Mouse (Mus musculus) hindbrain, embryonic 10.5 days (tissue): ENCODE results near the gene Exoc3l4. TPM values are rescaled to one million over a fixed set of nuclear protein-coding genes. Genes with fewer than 3 reads are reported as not detected.

Source experiments
- DNase-seq: peaks from one replicate; pipeline ENCODE4 v3.0.0-alpha.2; 2017; ENCODE audit warnings: low spot score
- H3K27ac ChIP-seq: fragments of 300-500 bp; sonication (generic); 2 replicates; pipeline ENCODE4 v1.5.1; 2016; ENCODE audit warnings: mild to moderate bottlenecking, moderate library complexity
- H3K27me3 ChIP-seq: fragments of 300-500 bp; sonication (generic); 2 replicates; pipeline ENCODE4 v1.6.1; 2016; ENCODE audit warnings: mild to moderate bottlenecking; ENCODE audit not compliant: poor library complexity, insufficient read depth, severe bottlenecking
- H3K36me3 ChIP-seq: fragments of 300-500 bp; sonication (generic); 2 replicates; pipeline ENCODE4 v1.6.1; 2016; ENCODE audit warnings: mild to moderate bottlenecking, moderate library complexity
- H3K4me1 ChIP-seq: fragments of 300-500 bp; sonication (generic); replicated peaks from 2 replicates; pipeline ENCODE4 v1.6.1; 2016; ENCODE audit warnings: mild to moderate bottlenecking
- H3K4me3 ChIP-seq: fragments of 300-500 bp; sonication (generic); 2 replicates; pipeline ENCODE4 v1.5.1; 2016; ENCODE audit warnings: mild to moderate bottlenecking, moderate library complexity
- H3K9me3 ChIP-seq: fragments of 300-500 bp; sonication (generic); 2 replicates; pipeline ENCODE4 v1.6.1; 2016; ENCODE audit warnings: mild to moderate bottlenecking, moderate library complexity
- WGBS: fragments of 180-500 bp; shearing (Covaris S2); methylation state at CpG from one replicate; pipeline ENCODE4 v1.1.7; 2016; 5-methylcytosine and 5-hydroxymethylcytosine counted together
- polyA plus RNA-seq: library from polyadenylated mRNA; unstranded; fragments of >200 nt; fragmentation: Nextera tagmentation; extraction: Ambion mirVana; gene quantifications from 2 replicates; pipeline ENCODE4 v1.2.1, GENCODE M21; 2016

Exoc3l4 gene
- polyA plus RNA-seq, 1 experiment from 2014 or later: 5.4 TPM

GRCm38 (mm10) chr12:111385883-111386641 is 30.8 kb upstream of the Exoc3l4 start:
- no peak overlapping the region for H3K4me3 ChIP-seq
- H3K4me1 ChIP-seq: peaks cover 16% of the 10 kb centered on the region
- H3K36me3 ChIP-seq: no peaks in the 10 kb centered on the region
- H3K27me3 ChIP-seq: no peaks in the 10 kb centered on the region
- no peaks in the 10 kb centered on the region for H3K9me3 ChIP-seq
- DNase-seq: no peak
- no peak overlapping the region for H3K27ac ChIP-seq
- WGBS: 87% methylated on average over 13 of the region's 13 CpGs

- Histone ChIP-seq H3K4me3 (no peak overlapping the region), H3K27ac (no peak overlapping the region), H3K36me3 (no peaks in the 10 kb centered on the region), H3K4me1 (peaks cover 11% of the 10 kb centered on the region), H3K9me3 (no peaks in the 10 kb centered on the region), H3K27me3 (no peaks in the 10 kb centered on the region)
- 70% methylated on average over 8 of the region's 8 CpGs for WGBS
- DNase-seq: no peak
Observed at GRCm38 (mm10) chr12:111386642-111387120, 30.1 kb upstream of the Exoc3l4 start.

- 89% methylated on average over 4 of the region's 4 CpGs for WGBS
- H3K27me3 ChIP-seq: no peaks in the 10 kb centered on the region
- DNase-seq: no peak
- H3K4me3 ChIP-seq: no peak overlapping the region
- H3K4me1 ChIP-seq: peaks cover 11% of the 10 kb centered on the region
- H3K9me3 ChIP-seq: no peaks in the 10 kb centered on the region
- H3K36me3 ChIP-seq: no peaks in the 10 kb centered on the region
- H3K27ac ChIP-seq: no peak overlapping the region
Observed at GRCm38 (mm10) chr12:111387146-111387545, 29.7 kb upstream of the Exoc3l4 start.

DNA sequence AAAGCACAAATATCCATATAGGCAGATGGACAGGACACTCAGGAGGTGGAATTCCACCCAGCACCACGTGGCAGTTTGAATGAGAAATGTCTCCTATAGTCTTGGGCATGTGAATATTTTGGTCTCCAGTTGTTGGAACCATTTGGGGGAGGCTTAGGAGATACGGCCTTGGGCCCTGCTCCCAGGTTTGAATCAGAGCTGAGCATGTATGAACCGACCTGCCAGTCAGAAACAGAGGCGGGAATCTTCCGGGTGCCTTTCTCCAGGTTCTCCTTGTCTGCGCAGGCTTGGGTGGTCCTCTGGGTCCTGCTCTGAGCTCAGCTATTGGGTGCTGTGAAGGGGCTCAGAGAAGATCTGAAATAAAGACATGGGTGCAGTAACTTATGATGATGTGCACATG is 22.8 kb upstream of the Exoc3l4 start:
- Histone ChIP-seq H3K9me3 (no peaks in the 10 kb centered on the region), H3K27ac (no peak overlapping the region), H3K27me3 (peaks cover 16% of the 10 kb centered on the region), H3K4me3 (no peak overlapping the region), H3K4me1 (no peaks in the 10 kb centered on the region), H3K36me3 (no peaks in the 10 kb centered on the region)
- 84% methylated on average over 6 of the region's 6 CpGs for WGBS
- DNase-seq: no peak

GRCm38 (mm10) chr12:111396997-111397396 is 19.8 kb upstream of the Exoc3l4 start:
- DNase-seq: no peak
- H3K4me1 ChIP-seq: peaks cover 5% of the 10 kb centered on the region
- 74% methylated on average over 5 of the region's 5 CpGs for WGBS

DNA sequence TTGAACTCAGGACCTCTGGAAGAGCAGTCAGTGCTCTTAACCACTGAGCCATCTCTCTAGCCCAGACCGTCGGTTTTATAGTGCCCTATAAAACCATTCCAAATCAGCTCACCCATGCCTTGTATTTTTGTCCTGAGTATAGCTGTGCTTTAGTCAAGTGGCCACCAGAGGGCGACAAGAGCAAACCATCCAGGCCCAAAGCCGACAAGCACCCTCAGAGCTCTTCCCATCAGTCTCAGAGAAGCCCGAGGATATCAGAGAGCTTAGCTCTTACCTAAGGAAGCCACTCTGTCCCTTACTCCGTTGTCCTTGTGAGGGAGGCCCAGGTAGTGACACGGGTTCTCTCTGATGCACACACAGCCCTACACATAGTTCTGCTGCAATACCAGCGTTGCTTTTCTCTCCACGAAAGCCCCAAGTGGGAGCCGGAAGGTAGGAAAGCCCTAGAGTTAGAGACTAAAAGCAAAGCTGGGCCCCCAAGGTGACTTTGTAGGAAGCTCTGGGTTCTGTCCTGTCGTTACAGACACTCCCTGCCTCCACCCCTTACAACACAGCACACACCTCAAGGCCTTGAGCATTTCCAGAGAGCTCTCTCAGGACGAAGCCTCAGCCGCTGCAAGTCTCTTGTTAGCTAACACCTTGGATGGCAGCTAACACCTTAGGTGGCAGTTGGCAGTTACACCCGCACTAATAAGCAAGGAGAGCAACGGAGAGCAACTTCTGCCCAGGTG is 15.2 kb upstream of the Exoc3l4 start:
- peak; percentile 78 for DNase-seq
- H3K4me3 ChIP-seq: no peak overlapping the region
- H3K36me3 ChIP-seq: no peaks in the 10 kb centered on the region
- H3K27ac ChIP-seq: no peak overlapping the region
- WGBS: 23% methylated on average over 15 of the region's 15 CpGs
- peaks cover 11% of the 10 kb centered on the region for H3K4me1 ChIP-seq
- H3K9me3 ChIP-seq: no peaks in the 10 kb centered on the region
- peaks cover 43% of the 10 kb centered on the region for H3K27me3 ChIP-seq

More at GRCm38 (mm10) chr12:111396997-111397396, 19.8 kb upstream of the Exoc3l4 start:
- H3K27ac ChIP-seq: no peak overlapping the region
- peaks cover 24% of the 10 kb centered on the region for H3K27me3 ChIP-seq
- H3K9me3 ChIP-seq: no peaks in the 10 kb centered on the region
- H3K36me3 ChIP-seq: no peaks in the 10 kb centered on the region
- H3K4me3 ChIP-seq: no peak overlapping the region

GRCm38 (mm10) chr12:111404880-111405279 is 11.9 kb upstream of the Exoc3l4 start:
- peaks cover 62% of the 10 kb centered on the region for H3K27me3 ChIP-seq
- WGBS: 64% methylated on average over 10 of the region's 10 CpGs

DNA sequence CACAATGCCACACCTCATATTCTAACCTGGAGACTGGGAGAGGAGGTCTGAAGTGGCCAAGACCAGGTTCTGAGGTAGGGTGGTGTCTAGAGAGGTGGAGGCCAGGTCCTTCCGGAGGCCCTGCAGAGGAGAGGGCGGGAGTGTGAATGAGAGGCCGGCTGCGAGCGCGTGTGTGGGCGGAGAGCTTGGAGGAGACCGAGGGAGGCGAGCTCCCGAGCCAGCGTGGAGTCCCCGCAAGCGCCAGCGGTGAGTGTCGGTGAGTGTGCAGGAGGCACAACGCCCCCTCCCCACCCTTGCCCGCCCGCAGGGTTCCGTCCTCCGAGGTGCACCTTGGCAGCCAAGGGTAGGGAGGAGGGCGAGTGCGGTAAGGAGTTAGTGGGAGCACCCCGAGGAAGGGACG is 10.2 kb upstream of the Exoc3l4 start, which contains the start of gene Lbhd2:
TSS of gene Lbhd2 (plus strand) at position 188 of the 400 bp plus-strand sequence.
- no peak for DNase-seq
- Histone ChIP-seq H3K4me3 (peak within 1 kb of the TSS; percentile 35), H3K27me3 (peaks cover 74% of the 10 kb centered on the region), H3K36me3 (no peaks in the 10 kb centered on the region), H3K9me3 (no peaks in the 10 kb centered on the region), H3K27ac (peak within 1 kb of the TSS; percentile 36; the same call in 1 of the 2 replicates), H3K4me1 (peaks cover 31% of the 10 kb centered on the region)
- WGBS: 2% methylated on average over 24 of the region's 24 CpGs

More at GRCm38 (mm10) chr12:111404880-111405279, 11.9 kb upstream of the Exoc3l4 start:
- no peak for DNase-seq
- no peak overlapping the region for H3K4me3 ChIP-seq
- H3K27ac ChIP-seq: no peak overlapping the region
- H3K36me3 ChIP-seq: no peaks in the 10 kb centered on the region
- H3K4me1 ChIP-seq: peaks cover 26% of the 10 kb centered on the region
- no peaks in the 10 kb centered on the region for H3K9me3 ChIP-seq

GRCm38 (mm10) chr12:111409583-111409982 is 7.2 kb upstream of the Exoc3l4 start:
- Histone ChIP-seq H3K9me3 (no peaks in the 10 kb centered on the region), H3K4me1 (peaks cover 39% of the 10 kb centered on the region), H3K4me3 (no peak overlapping the region), H3K27me3 (peaks cover 71% of the 10 kb centered on the region), H3K27ac (no peak overlapping the region), H3K36me3 (no peaks in the 10 kb centered on the region)
- no peak for DNase-seq
- WGBS: 15% methylated on average over 5 of the region's 5 CpGs

DNA sequence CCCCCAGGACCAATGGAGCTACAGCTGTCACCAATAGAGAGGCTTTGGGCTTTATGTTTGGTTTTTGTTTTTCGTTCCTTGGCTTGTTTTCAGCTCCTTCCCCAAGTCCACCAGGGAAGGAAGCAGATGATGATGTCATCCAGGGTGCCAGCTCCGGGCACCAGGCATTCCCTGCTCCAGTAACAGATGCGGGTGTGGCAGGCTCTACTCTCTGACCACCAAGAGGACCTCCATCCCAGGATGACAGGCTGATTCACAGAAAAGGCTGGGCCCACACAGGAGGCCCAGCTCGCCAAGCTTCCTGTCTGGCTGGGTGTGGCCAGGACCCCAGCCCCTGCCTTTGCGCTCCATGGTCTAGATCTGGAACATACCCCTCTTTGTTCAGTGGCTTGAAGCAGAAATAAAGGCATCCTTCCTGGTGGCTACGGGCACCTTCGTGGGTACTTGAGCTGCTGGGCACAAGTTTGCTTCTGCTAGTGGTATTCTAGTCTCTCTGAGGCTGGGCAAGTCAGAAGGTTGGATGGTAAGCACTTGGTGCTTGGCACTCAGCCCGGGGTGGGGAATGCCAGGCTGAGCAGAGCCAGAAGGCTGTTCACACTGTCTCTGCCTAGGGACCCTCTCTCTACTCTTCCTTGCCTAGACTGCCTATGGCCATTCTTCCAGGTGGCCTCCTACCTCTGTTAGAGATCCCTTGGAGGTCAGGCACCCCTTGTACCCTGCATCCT is 5.0 kb upstream of the Exoc3l4 start:
- WGBS: 84% methylated on average over 8 of the region's 8 CpGs
- no peak for DNase-seq
- Histone ChIP-seq H3K36me3 (no peaks in the 10 kb centered on the region), H3K4me1 (peaks cover 42% of the 10 kb centered on the region), H3K27ac (no peak overlapping the region; the same call in 1 of the 2 replicates), H3K4me3 (no peak overlapping the region), H3K9me3 (no peaks in the 10 kb centered on the region), H3K27me3 (peaks cover 67% of the 10 kb centered on the region)

- peaks cover 48% of the 10 kb centered on the region for H3K4me1 ChIP-seq
- H3K27me3 ChIP-seq: peaks cover 62% of the 10 kb centered on the region
- peak overlapping the region; percentile 50 for H3K4me3 ChIP-seq
- no peak for DNase-seq
- H3K27ac ChIP-seq: peak overlapping the region; percentile 77
- 15% methylated on average over 12 of the region's 12 CpGs for WGBS
- no peaks in the 10 kb centered on the region for H3K9me3 ChIP-seq
- H3K36me3 ChIP-seq: no peaks in the 10 kb centered on the region
Observed at GRCm38 (mm10) chr12:111412581-111413284, 4.1 kb upstream of the Exoc3l4 start.

GRCm38 (mm10) chr12:111413300-111413699 is 3.5 kb upstream of the Exoc3l4 start:
- Histone ChIP-seq H3K27me3 (peaks cover 62% of the 10 kb centered on the region), H3K36me3 (no peaks in the 10 kb centered on the region), H3K9me3 (no peaks in the 10 kb centered on the region), H3K4me1 (peaks cover 50% of the 10 kb centered on the region), H3K27ac (peak overlapping the region; percentile 77), H3K4me3 (peak overlapping the region; percentile 50)
- under 1% methylated on average over 21 of the region's 21 CpGs for WGBS
- DNase-seq: peak; percentile 92
